Mouse (Mus musculus): ENCODE results near the gene Wdr83.

DNA sequence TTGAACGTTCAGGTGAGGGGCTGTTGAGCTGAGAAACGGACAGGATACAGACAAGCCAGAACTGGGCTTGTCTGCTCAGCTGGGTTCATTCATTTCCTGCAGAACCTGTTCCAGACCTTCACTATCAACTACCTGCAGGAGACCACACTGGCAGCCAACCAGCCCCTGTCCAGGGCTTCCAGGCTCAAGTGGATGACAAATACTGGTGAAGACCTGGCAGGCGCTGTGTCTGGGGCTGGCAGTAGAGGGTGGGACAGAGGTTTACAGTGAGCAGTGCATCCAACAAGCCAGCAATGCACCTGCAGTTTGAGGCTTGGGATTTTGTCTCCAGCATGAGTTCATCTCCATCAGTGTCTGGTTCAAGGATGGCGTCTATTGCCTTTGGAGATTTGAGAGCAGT is 15.7 kb upstream of the Wdr83 start:
- TF ChIP-seq CTCF (IDR thresholded peaks at IDR 0.05; ENCODE audit: borderline replicate concordance, control insufficient read depth, extremely low read depth, insufficient read depth, low read length, poor library complexity) (no peak), POLR2A (IDR thresholded peaks at IDR 0.05; ENCODE audit: control insufficient read depth, extremely low read depth, insufficient read depth, low read length, poor library complexity) (no peak)

Data from thymus, adult 2 months (tissue).